Mouse (Mus musculus): Measurements from ENCODE around the gene Veph1. TPM values are rescaled to one million over a fixed set of nuclear protein-coding genes. Genes with fewer than 3 reads are reported as not detected.
"Not testable (repeated sequence)": the region's sequence is repeated elsewhere in the genome, so short reads cannot be mapped to it uniquely, and the experiment has no call there.

Veph1 gene
- polyA plus RNA-seq, 1 experiment from 2014 or later, result 2.9 TPM

GRCm38 (mm10) chr3:66295236-66295635 lies 1.4 kb downstream of the Veph1 start:
- WGBS, result 91% methylated on average over 9 of the region's 9 CpGs
- Histone ChIP-seq H3K4me3 (no peak overlapping the region), H3K9me3 (0 out of 2 replicates have a peak, but pooled peaks cover 3% of the 10 kb centered on the region), H3K27ac (no peak overlapping the region), H3K9ac (no peak overlapping the region), H3K4me1 (peaks cover 23% of the 10 kb centered on the region), H3K36me3 (no peaks in the 10 kb centered on the region), H3K27me3 (no peaks in the 10 kb centered on the region), H3K4me2 (replicated peaks) (no peak overlapping the region)
- ATAC-seq (ENCODE audit: low FRiP score, low read depth), result no peak

DNA sequence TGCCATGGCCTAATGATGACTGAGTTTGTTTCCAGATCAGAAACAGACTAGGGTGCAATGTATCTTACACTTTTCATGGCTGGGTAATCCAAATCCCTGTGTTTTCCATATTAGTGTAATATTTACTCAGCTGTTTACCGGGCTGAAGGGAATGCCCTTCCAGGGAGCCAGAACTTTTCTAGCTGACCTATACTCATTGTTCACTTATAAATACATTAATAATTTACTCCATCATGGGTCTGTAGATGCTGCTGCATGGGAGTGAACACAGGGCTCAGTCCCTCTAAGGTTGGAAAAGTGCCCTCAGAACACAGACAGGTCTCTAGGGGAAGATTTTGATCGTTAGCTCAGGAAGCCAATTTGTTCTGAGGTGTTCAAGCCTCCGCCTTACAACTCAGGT lies 1.9 kb downstream of the Veph1 start:
- no peak overlapping the region for H3K4me2 ChIP-seq (replicated peaks)
- H3K4me1 ChIP-seq, result peaks cover 23% of the 10 kb centered on the region
- 0 out of 2 replicates have a peak, but pooled peaks cover 5% of the 10 kb centered on the region for H3K9me3 ChIP-seq
- no peaks in the 10 kb centered on the region for H3K36me3 ChIP-seq
- H3K27ac ChIP-seq, result no peak overlapping the region
- no peak for ATAC-seq (ENCODE audit: low FRiP score, low read depth)
- H3K27me3 ChIP-seq, result no peaks in the 10 kb centered on the region
- H3K9ac ChIP-seq, result no peak overlapping the region
- WGBS, result 83% methylated on average over 3 of the region's 3 CpGs
- H3K4me3 ChIP-seq, result no peak overlapping the region

GRCm38 (mm10) chr3:66292356-66292946 lies 4.2 kb downstream of the Veph1 start:
- Histone ChIP-seq H3K27ac (peak overlapping the region; percentile 86), H3K9ac (peak overlapping the region; percentile 54), H3K27me3 (no peaks in the 10 kb centered on the region), H3K36me3 (no peaks in the 10 kb centered on the region), H3K4me3 (peak overlapping the region; percentile 34), H3K9me3 (0 out of 2 replicates have a peak, but pooled peaks cover 7% of the 10 kb centered on the region), H3K4me2 (replicated peaks) (peak overlapping the region; percentile 62), H3K4me1 (peaks cover 23% of the 10 kb centered on the region)
- WGBS, result 4% methylated on average over 20 of the region's 20 CpGs
- peak; percentile 94 for ATAC-seq (ENCODE audit: low FRiP score, low read depth)

GRCm38 (mm10) chr3:66263270-66263669 lies 33.4 kb downstream of the Veph1 start:
- Histone ChIP-seq H3K4me3 (no peak overlapping the region), H3K9ac (no peak overlapping the region), H3K4me2 (replicated peaks) (no peak overlapping the region), H3K27ac (no peak overlapping the region), H3K27me3 (no peaks in the 10 kb centered on the region), H3K4me1 (no peaks in the 10 kb centered on the region), H3K9me3 (no peaks in the 10 kb centered on the region), H3K36me3 (no peaks in the 10 kb centered on the region)
- 81% methylated on average over 4 of the region's 4 CpGs for WGBS
- no peak for ATAC-seq (ENCODE audit: low FRiP score, low read depth)

- Histone ChIP-seq H3K36me3 (no peaks in the 10 kb centered on the region), H3K27me3 (no peaks in the 10 kb centered on the region), H3K9me3 (no peaks in the 10 kb centered on the region), H3K4me1 (no peaks in the 10 kb centered on the region), H3K27ac (no peak overlapping the region), H3K4me3 (no peak overlapping the region), H3K4me2 (replicated peaks) (no peak overlapping the region), H3K9ac (no peak overlapping the region)
- ATAC-seq (ENCODE audit: low FRiP score, low read depth), result no peak
- WGBS, result 29% methylated on average over 5 of the region's 5 CpGs
Observed at GRCm38 (mm10) chr3:66262319-66262718, 34.3 kb downstream of the Veph1 start.

DNA sequence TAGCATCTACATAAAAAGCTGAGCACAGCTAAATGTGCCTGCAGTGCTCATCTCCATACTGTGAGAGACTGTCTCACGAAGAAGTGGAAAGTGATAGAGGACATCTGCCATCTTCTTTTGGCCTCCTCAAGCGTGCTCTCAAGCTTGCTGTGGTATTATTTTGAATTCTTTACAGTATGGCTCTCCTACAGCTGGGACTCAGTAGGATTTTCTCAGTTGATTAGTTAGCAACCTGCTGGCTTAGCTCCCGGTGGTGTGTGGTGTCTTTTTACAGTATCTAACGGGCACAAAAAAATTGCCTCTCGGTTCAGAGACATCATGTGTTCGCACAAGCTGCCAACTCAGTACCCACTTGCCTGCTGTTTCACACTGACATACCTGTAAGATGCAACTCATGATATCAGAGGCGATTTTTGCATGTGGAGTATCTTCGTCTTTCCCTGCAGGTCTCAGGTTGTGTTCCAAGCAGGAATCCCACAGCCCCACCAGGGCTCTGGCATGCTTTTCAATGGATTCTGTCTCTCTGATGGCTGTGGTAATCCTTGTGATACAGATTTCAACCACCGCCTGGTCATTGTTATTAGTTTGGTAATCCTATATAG lies 42.0 kb downstream of the Veph1 start:
- WGBS, result 71% methylated on average over 9 of the region's 9 CpGs
- no peaks in the 10 kb centered on the region for H3K9me3 ChIP-seq
- no peaks in the 10 kb centered on the region for H3K4me1 ChIP-seq
- H3K4me3 ChIP-seq, result no peak overlapping the region
- ATAC-seq (ENCODE audit: low FRiP score, low read depth), result no peak
- no peak overlapping the region for H3K4me2 ChIP-seq (replicated peaks)
- no peak overlapping the region for H3K9ac ChIP-seq
- H3K27ac ChIP-seq, result no peak overlapping the region
- no peaks in the 10 kb centered on the region for H3K27me3 ChIP-seq
- H3K36me3 ChIP-seq, result no peaks in the 10 kb centered on the region

DNA sequence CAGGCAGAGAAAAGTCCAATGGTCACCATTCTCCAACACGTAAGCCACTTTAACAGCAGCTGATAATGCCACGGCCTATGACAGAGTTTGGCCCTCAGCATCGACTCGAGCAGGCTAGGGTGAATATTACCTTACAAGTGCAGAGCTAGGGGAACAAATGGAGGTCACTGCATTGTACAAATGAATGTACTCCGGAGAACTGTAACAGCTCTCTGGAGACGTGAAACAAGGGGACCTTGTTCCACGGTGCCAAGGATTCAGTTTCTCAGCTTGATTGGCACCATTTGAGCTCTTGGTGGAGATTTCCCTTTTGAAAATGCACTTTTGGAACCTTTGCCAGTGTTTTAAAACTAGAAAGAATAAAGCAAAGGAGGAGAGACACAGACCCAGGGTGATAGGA lies 44.8 kb downstream of the Veph1 start:
- Histone ChIP-seq H3K4me1 (no peaks in the 10 kb centered on the region), H3K27ac (no peak overlapping the region), H3K4me3 (no peak overlapping the region), H3K27me3 (no peaks in the 10 kb centered on the region), H3K9ac (no peak overlapping the region), H3K9me3 (no peaks in the 10 kb centered on the region), H3K36me3 (no peaks in the 10 kb centered on the region), H3K4me2 (replicated peaks) (no peak overlapping the region)
- no peak for ATAC-seq (ENCODE audit: low FRiP score, low read depth)
- WGBS, result 81% methylated on average over 7 of the region's 7 CpGs

GRCm38 (mm10) chr3:66240476-66240875 lies 56.2 kb downstream of the Veph1 start:
- Histone ChIP-seq H3K9ac (no peak overlapping the region), H3K4me1 (no peaks in the 10 kb centered on the region; the same call in 1 of the 2 replicates), H3K36me3 (no peaks in the 10 kb centered on the region), H3K4me2 (replicated peaks) (no peak overlapping the region), H3K9me3 (no peaks in the 10 kb centered on the region), H3K27ac (no peak overlapping the region), H3K27me3 (no peaks in the 10 kb centered on the region), H3K4me3 (no peak overlapping the region)
- no peak for ATAC-seq (ENCODE audit: low FRiP score, low read depth)

GRCm38 (mm10) chr3:66236234-66236871 lies 60.3 kb downstream of the Veph1 start:
- H3K4me3 ChIP-seq; ATAC-seq (ENCODE audit: low FRiP score, low read depth); H3K4me1 ChIP-seq; H3K9me3 ChIP-seq; H3K9ac ChIP-seq; H3K4me2 ChIP-seq (replicated peaks); H3K27me3 ChIP-seq; H3K27ac ChIP-seq; H3K36me3 ChIP-seq: not testable (repeated sequence)
- WGBS, result 41% methylated on average over 4 of the region's 4 CpGs

DNA sequence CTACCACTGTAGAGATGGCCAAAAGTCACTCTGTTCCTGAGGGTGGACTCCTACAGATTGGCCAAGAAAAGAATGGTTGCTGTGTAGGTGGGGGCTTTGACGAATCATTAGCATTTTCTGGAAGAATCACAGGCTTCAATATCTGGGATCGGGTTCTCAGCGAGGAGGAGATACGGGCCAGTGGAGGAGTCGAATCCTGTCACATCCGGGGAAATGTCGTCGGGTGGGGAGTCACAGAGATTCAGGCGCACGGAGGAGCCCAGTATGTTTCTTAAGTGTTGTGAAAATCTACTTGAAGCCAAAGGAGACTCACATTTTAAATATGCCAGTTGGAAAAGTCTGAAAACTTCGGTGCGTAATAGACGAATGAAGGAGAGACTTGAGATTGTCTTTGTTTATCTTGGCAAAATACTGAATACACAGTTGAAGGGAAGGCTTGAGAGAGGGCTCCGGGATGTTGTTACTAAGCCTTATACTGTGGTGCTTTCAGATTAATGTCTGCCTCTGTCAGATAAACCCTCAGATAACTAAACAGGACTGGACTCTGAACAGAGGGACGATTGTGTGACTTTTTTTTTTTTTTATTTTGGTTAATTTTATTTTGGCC lies 71.6 kb downstream of the Veph1 start:
- Histone ChIP-seq H3K27ac (no peak overlapping the region), H3K4me1 (peaks cover 18% of the 10 kb centered on the region), H3K4me3 (no peak overlapping the region), H3K4me2 (replicated peaks) (no peak overlapping the region), H3K27me3 (peaks cover 5% of the 10 kb centered on the region; the same call in 1 of the 2 replicates), H3K36me3 (peaks cover 8% of the 10 kb centered on the region), H3K9me3 (no peaks in the 10 kb centered on the region), H3K9ac (no peak overlapping the region)
- ATAC-seq (ENCODE audit: low FRiP score, low read depth), result no peak
- 80% methylated on average over 15 of the region's 15 CpGs for WGBS

DNA sequence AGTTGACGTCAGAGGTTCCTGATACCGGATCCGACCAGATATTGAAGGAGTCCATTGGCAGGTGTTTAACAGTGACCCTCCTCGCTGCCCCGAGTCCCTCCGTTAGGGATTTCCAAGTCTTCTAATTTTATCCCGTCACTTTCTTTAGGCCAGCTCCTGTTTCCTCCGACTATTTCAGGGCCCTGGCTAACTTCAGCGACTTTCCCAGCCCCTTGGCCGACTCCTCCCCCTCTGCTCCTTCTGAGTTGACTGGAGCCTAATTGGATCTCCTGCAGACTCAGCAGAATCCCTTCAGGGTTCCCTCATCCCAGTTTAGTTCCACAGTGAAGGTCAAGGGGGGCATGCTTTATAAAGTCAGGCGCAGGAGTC lies 75.4 kb downstream of the Veph1 start:
- peak overlapping the region; percentile 92 for H3K4me2 ChIP-seq (replicated peaks)
- peak overlapping the region; percentile 68 for H3K4me3 ChIP-seq
- H3K4me1 ChIP-seq, result peaks cover 22% of the 10 kb centered on the region
- no peaks in the 10 kb centered on the region for H3K9me3 ChIP-seq
- H3K9ac ChIP-seq, result peak overlapping the region; percentile 95
- peak; percentile 55 for ATAC-seq (ENCODE audit: low FRiP score, low read depth)
- H3K27me3 ChIP-seq, result peaks cover 5% of the 10 kb centered on the region; the same call in 1 of the 2 replicates
- H3K27ac ChIP-seq, result peak overlapping the region; percentile 92
- H3K36me3 ChIP-seq, result peaks cover 8% of the 10 kb centered on the region
- WGBS, result under 1% methylated on average over 11 of the region's 11 CpGs

DNA sequence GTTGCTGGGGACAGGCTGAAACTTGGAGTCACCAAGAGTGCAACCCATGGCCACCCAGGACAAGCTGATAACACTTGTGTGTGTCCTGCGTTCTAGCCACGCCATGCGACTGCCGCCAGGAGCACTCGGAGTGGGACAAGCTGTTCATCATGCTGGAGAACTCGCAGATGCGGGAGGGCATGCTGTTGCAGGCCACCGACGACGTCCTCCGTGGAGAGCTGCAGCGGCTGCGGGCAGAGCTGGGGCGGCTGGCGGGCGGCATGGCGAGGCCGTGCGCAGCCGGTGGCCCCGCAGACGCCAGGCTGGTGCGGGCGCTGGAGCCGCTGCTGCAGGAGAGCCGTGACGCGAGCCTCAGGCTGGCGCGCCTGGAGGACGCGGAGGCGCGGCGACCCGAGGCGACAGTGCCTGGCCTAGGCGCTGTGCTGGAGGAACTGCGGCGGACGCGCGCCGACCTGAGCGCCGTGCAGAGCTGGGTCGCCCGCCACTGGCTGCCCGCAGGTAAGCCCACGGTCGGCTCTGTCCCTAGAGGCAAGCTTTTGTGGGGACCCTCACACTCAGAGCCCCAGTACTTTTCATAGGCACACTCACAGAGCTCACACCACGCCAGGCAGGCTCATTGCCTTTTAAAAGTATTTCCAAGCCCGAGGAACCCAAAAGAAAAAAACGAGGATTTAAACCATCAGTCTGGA lies 75.9 kb downstream of the Veph1 start:
- under 1% methylated on average over 54 of the region's 54 CpGs for WGBS
- peaks cover 27% of the 10 kb centered on the region for H3K4me1 ChIP-seq
- H3K27ac ChIP-seq, result peak overlapping the region; percentile 92
- peaks cover 5% of the 10 kb centered on the region for H3K36me3 ChIP-seq
- peak overlapping the region; percentile 95 for H3K9ac ChIP-seq
- H3K4me2 ChIP-seq (replicated peaks), result peak overlapping the region; percentile 92
- peak; percentile 67 for ATAC-seq (ENCODE audit: low FRiP score, low read depth)
- H3K27me3 ChIP-seq, result peaks cover 5% of the 10 kb centered on the region; the same call in 1 of the 2 replicates
- H3K4me3 ChIP-seq, result peak overlapping the region; percentile 68
- H3K9me3 ChIP-seq, result no peaks in the 10 kb centered on the region
